Mouse (Mus musculus) neural tube, embryonic 11.5 days (tissue): Measurements from ENCODE around the gene Svs6. TPM values are rescaled to one million over a fixed set of nuclear protein-coding genes. Genes with fewer than 3 reads are reported as not detected.
"Not testable (repeated sequence)": the region's sequence is repeated elsewhere in the genome, so short reads cannot be mapped to it uniquely, and the experiment has no call there.

Source experiments
- ATAC-seq: fragments of 200-750 bp; cut with Nextera tagmentation; 2 replicates; pipeline ENCODE4 v1.8.0; 2017; ENCODE audit warnings: moderate number of reproducible peaks, mild to moderate bottlenecking, moderate TSS enrichment, moderate library complexity; ENCODE audit not compliant: insufficient read depth, low FRiP score, low TSS enrichment
- DNase-seq: peaks from one replicate; pipeline ENCODE4 v3.0.0-alpha.2; 2015; ENCODE audit warnings: low spot score
- H3K27ac ChIP-seq: fragments of 300-500 bp; sonication (generic); 2 replicates; pipeline ENCODE4 v1.5.1; 2014; ENCODE audit warnings: low read depth, mild to moderate bottlenecking, low read length
- H3K27me3 ChIP-seq: fragments of 300-500 bp; sonication (generic); 2 replicates; pipeline ENCODE4 v1.6.1; 2014; ENCODE audit warnings: mild to moderate bottlenecking, low read length, mixed read lengths; ENCODE audit not compliant: control insufficient read depth, insufficient read depth
- H3K36me3 ChIP-seq: fragments of 300-500 bp; sonication (generic); 2 replicates; pipeline ENCODE4 v1.6.1; 2014; ENCODE audit warnings: mild to moderate bottlenecking, low read length, moderate library complexity, mixed read lengths; ENCODE audit not compliant: control insufficient read depth, insufficient read depth
- H3K4me1 ChIP-seq: fragments of 300-500 bp; sonication (generic); 2 replicates; pipeline ENCODE4 v1.6.1; 2014; ENCODE audit warnings: low read length, mixed read lengths; ENCODE audit not compliant: control insufficient read depth, insufficient read depth
- H3K4me2 ChIP-seq: fragments of 300-500 bp; sonication (generic); 2 replicates; pipeline ENCODE4 v1.6.1; 2014; ENCODE audit warnings: low read depth, mild to moderate bottlenecking, moderate library complexity
- H3K4me3 ChIP-seq: fragments of 300-500 bp; sonication (generic); 2 replicates; pipeline ENCODE4 v1.5.1; 2014; ENCODE audit warnings: low read depth, low read length
- H3K9ac ChIP-seq: fragments of 300-500 bp; sonication (generic); 2 replicates; pipeline ENCODE4 v1.6.1; 2014; ENCODE audit warnings: mild to moderate bottlenecking, low read length
- H3K9me3 ChIP-seq: fragments of 300-500 bp; sonication (generic); 2 replicates; pipeline ENCODE4 v1.6.1; 2016; ENCODE audit warnings: low read length; ENCODE audit not compliant: control insufficient read depth
- WGBS: fragments of 180-500 bp; shearing (Covaris S2); extraction: QIAGEN DNeasy Blood & Tissue Kit; methylation state at CpG from one replicate; pipeline ENCODE4 v1.1.7; 2014; 5-methylcytosine and 5-hydroxymethylcytosine counted together
- polyA plus RNA-seq: library from polyadenylated mRNA; unstranded; fragments of >200 nt; fragmentation: Nextera tagmentation; extraction: Ambion mirVana; gene quantifications from 2 replicates; pipeline ENCODE4 v1.2.1, GENCODE M21; 2014

The Svs6 gene
- polyA plus RNA-seq = not detected in 2 replicates

DNA sequence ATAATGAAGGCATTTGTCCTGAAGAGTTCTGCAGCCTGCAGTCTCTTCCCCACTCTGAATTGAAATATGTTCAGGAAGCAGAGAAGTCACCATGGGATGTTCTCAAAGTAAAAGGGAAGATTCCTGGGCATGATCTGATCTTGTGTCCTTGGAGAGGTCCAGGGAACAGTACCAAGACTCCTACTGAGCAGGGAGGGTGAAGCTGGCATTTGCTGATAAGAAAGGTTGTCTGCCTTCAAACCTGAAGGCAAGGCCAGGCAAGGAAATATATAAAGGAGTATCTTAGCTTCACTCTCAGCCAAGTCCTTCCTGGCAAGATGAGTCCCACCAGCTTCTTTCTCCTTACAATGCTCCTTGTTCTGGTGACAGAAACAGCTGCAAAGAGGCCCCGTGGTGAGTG lies at the start of gene Svs6:
Gene Svs6 (plus strand): TSS at position 301 of the 400 bp plus-strand sequence.
- H3K4me2 ChIP-seq, DNase-seq, H3K4me1 ChIP-seq, H3K9ac ChIP-seq, H3K36me3 ChIP-seq, H3K9me3 ChIP-seq, H3K4me3 ChIP-seq, H3K27ac ChIP-seq, H3K27me3 ChIP-seq, ATAC-seq: not testable (repeated sequence)
- WGBS = 81% methylated on average over 1 of the region's 1 CpGs

DNA sequence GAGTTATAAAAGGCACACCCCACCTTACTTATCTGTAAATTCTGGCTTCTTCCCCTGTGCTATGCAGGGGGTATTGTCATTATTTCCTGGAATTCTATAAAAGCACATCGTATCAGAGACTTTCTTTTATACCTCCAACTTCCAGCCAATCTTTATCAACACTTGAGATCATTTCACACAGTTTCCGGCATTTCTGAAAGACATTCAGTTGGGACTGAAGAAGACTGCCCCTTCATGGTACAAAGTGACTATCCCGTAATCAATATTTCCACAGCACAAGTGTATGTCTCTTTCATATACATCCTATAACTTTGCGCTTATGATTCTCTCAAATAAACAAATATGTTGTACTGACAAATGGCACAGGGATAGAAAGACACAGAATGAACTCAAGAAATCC lies 38.2 kb upstream of the Svs6 start, which contains the start of gene Svs4:
Gene Svs4 (minus strand): TSS at position 101 of the 400 bp plus-strand sequence.
- 93% methylated on average over 4 of the region's 4 CpGs for WGBS

DNA sequence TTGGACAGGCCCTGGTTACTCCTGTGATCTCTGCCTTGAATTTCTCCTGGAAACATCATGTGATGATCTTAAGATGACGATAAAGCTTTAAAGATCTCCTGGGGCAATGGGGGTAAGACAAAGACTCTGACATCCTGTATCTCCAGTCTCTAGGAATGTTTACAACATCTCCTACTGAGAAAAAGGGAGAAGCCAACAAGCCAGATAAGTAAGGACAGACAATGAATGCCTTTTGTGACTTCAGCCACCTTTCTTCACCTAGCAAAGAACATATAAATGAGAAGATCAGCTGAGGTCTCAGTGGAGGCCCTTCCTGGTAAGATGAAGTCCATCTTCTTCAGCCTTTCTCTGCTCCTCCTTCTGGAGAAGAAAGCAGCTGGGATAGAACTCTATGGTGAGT lies 27.6 kb upstream of the Svs6 start, which contains the start of gene Svs3a:
Gene Svs3a (plus strand): TSS at position 301 of the 400 bp plus-strand sequence.
- WGBS = 57% methylated on average over 1 of the region's 1 CpGs
- not testable (repeated sequence) for H3K27ac ChIP-seq, H3K4me3 ChIP-seq, ATAC-seq, H3K9ac ChIP-seq, H3K4me1 ChIP-seq, H3K4me2 ChIP-seq, H3K27me3 ChIP-seq, DNase-seq, H3K36me3 ChIP-seq, H3K9me3 ChIP-seq

More for the DNA sequence above, 38.2 kb upstream of the Svs6 start, which contains the start of gene Svs4:
- no peak within 1 kb of the TSS for H3K4me3 ChIP-seq
- no peak within 1 kb of the TSS for H3K27ac ChIP-seq
- H3K27me3 ChIP-seq = no peaks in the 10 kb centered on the region
- ATAC-seq = no peak
- no peak within 1 kb of the TSS for H3K9ac ChIP-seq
- no peak for DNase-seq
- H3K4me1 ChIP-seq = no peaks in the 10 kb centered on the region
- no peaks in the 10 kb centered on the region for H3K9me3 ChIP-seq
- H3K4me2 ChIP-seq = no peak within 1 kb of the TSS
- H3K36me3 ChIP-seq = no peaks in the 10 kb centered on the region

DNA sequence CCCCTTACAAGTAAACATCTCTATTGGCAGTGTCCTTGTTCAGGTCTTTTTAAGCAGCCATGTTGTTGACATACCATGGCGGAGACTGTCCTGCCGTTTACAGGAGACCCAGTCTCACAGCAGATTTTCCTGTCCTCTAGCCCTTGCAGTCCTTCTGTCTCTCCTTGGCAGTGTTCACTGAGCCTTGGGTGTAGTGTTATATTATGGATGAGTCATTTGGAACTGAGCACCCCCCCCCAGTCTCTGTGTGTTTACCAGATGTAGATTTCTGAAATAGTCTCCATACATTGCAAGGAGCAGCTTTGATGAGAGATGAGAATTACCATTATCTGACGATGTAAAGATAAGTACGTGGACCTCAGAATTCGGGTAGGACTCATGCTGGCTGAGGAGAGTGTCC lies 4.0 kb upstream of the Svs6 start:
- no peak overlapping the region for H3K9ac ChIP-seq
- no peak overlapping the region for H3K27ac ChIP-seq
- no peaks in the 10 kb centered on the region for H3K4me1 ChIP-seq
- no peak overlapping the region for H3K4me3 ChIP-seq
- DNase-seq (no peak), ATAC-seq (no peak)
- no peaks in the 10 kb centered on the region for H3K27me3 ChIP-seq
- no peaks in the 10 kb centered on the region for H3K9me3 ChIP-seq
- no peaks in the 10 kb centered on the region for H3K36me3 ChIP-seq
- H3K4me2 ChIP-seq = no peak overlapping the region
- 88% methylated on average over 5 of the region's 5 CpGs for WGBS

DNA sequence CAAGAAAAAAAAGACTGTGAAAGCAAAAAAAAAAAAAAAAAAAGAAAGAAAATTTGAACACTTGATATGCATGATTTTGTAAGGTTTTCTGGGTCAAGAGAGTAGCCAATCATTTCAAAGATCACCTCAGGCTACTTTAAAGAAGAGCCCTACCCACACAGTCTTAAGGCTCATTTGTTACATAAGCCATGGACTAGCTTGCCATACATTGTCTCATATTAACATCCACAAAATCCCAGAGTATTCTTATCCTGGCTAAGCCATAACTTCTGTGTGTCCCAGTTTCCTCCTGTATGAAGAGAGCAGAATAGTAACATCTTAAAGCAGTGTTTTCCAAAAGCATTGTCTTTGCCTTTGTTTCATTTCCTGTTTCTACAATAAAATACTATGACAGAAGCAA lies 1.1 kb upstream of the Svs6 start:
- not testable (repeated sequence) for H3K4me3 ChIP-seq, H3K27me3 ChIP-seq, H3K4me2 ChIP-seq, H3K36me3 ChIP-seq, DNase-seq, H3K27ac ChIP-seq, H3K9ac ChIP-seq, ATAC-seq, H3K9me3 ChIP-seq, H3K4me1 ChIP-seq

DNA sequence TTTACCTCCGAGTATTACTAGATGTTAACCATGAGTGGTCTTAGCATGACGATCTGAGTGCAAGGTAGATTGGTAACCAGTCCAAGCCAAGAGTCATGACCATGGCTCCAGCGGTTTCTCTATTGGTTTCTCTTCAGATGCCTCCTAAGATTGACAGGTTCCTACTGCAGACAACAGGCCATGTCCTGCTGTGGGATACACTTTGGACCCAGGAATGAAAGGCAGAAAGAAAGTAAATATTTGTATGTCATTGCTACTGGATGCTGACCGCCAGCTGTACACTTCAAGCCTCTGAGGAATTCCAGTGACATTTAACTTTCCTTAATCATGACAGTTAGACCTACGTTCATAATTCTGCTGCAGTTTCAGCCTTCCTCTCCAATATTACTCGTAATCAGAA lies 4.4 kb downstream of the Svs6 start:
- H3K4me2 ChIP-seq = no peak overlapping the region
- no peaks in the 10 kb centered on the region for H3K4me1 ChIP-seq
- H3K27ac ChIP-seq = no peak overlapping the region
- ATAC-seq (no peak), DNase-seq (no peak)
- WGBS = 87% methylated on average over 6 of the region's 6 CpGs
- H3K9me3 ChIP-seq = no peaks in the 10 kb centered on the region
- H3K9ac ChIP-seq = no peak overlapping the region
- no peaks in the 10 kb centered on the region for H3K27me3 ChIP-seq
- H3K4me3 ChIP-seq = no peak overlapping the region
- no peaks in the 10 kb centered on the region for H3K36me3 ChIP-seq

DNA sequence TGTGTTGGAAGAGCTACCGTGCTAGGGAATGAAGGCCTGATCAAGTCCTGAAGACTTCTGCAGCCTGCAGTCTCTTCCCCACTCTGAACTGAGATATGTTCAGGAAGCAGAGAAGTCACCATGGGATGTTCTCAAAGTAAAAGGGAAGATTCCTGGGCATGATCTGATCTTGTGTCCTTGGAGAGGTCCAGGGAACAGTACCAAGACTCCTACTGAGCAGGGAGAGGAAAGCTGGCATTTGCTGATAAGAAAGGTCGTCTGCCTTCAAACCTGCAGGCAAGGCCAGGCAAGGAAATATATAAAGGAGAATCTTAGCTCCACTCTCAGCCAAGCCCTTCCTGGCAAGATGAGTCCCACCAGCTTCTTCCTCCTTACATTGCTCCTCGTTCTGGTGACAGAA lies 15.9 kb downstream of the Svs6 start, which contains the start of gene Svs5:
Gene Svs5 (plus strand): TSS at position 301 of the 400 bp plus-strand sequence.
- not testable (repeated sequence) for H3K9ac ChIP-seq, H3K4me1 ChIP-seq, H3K27ac ChIP-seq, H3K4me3 ChIP-seq, H3K27me3 ChIP-seq, DNase-seq, H3K36me3 ChIP-seq, H3K9me3 ChIP-seq, ATAC-seq, H3K4me2 ChIP-seq
- WGBS = 80% methylated on average over 3 of the region's 3 CpGs

DNA sequence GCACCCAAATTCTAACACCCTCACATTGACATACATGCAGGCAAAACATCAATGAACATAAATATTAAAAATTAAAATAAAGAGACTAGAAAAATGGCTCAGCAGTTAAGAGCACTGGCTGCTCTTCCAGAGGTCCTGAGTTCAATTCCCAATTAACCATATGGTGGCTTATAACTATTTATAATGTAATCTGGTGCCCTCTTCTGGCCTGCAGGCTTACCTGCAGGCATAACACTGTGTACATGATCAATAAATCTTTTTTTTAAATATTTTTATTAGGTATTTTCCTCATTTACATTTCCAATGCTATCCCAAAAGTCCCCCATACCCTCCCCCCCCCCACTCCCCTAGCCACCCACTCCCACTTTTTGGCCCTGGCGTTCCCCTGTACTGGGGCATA lies 27.2 kb downstream of the Svs6 start:
- DNase-seq, ATAC-seq, H3K27ac ChIP-seq, H3K9me3 ChIP-seq, H3K27me3 ChIP-seq, H3K4me1 ChIP-seq, H3K36me3 ChIP-seq, H3K4me2 ChIP-seq, H3K4me3 ChIP-seq, H3K9ac ChIP-seq: not testable (repeated sequence)
- 67% methylated on average over 1 of the region's 1 CpGs for WGBS

DNA sequence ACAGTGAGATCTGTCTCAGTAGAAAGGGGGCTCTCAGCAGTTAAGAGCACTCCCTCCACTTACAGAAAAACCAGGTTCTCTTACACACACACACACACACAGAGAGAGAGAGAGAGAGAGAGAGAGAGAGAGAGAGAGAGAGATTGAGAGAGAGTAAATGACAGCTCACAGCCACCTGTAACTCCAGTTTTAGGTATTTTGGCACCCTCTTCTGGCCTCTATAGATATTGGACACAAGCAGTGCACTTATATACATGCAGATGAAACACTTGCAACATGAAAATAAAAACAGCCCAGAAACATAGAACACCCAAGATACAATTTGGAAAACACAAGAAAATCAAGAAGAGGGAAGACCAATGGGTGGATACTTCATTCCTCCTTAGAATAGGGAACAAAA lies 31.1 kb downstream of the Svs6 start:
- not testable (repeated sequence) for H3K9me3 ChIP-seq, ATAC-seq, H3K9ac ChIP-seq, H3K4me3 ChIP-seq, H3K27me3 ChIP-seq, H3K36me3 ChIP-seq, H3K4me2 ChIP-seq, H3K4me1 ChIP-seq, DNase-seq, H3K27ac ChIP-seq
